Mouse (Mus musculus) cerebellum, adult 11 months (tissue): ENCODE measurements around the gene Cdk17.
A peak's percentile ranks its signal among the peaks of the same experiment; 100 is the strongest.

ENCODE experiments used
- DNase-seq: peaks from one replicate; pipeline ENCODE4 v3.0.0; 2022

Gene Cdk17

DNA sequence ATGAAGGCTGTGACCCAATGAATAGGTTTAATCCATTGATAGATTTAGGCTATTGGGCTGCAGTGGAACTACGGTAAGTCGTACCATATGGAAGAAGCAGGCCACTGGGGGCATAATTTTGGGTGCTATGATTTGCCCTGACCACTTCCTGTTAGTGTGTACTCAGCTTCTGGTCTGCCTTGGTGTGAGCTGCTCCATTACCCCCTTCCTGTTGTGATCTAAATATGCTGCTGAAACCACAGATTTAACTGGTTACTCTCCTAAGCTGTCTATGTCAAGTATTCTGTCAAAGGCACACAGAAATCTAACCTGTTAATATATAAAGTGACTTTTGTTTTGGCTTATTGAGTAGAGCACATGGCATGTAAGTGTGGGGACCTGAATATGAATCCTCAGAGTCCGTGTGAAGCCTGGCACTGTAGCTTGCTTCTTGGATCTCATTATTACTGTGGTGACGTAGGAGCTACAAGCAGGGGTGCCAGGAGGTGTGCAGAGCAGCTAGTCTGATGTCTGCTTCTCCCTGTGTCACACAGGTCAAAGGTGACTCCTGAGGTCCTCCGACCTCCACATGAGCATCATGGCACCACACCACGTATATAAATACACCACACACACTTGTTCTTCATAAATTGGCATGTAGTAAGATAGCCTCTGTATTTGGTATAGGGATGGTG lies 10.6 kb downstream of the Cdk17 start:
- no peak for DNase-seq

DNA sequence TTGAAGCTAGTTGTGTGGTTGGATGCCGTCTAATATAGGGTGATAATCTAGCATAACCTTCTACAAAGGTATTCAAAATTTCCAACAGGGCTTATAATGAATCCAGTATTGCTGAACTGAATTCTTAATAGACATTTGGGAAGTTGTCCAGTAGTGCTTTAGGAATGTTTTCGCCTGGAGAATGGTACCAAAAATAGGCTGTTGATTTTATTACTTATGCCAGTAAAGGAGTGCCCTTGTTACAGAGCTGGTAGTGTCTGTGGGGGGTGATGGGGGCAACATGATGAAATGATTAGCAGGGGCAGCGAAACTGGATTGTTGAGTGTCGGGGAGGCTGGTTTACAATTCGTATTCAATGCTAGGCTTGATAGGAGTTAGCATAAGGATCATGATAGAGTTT lies 16.8 kb downstream of the Cdk17 start:
- DNase-seq: no peak

DNA sequence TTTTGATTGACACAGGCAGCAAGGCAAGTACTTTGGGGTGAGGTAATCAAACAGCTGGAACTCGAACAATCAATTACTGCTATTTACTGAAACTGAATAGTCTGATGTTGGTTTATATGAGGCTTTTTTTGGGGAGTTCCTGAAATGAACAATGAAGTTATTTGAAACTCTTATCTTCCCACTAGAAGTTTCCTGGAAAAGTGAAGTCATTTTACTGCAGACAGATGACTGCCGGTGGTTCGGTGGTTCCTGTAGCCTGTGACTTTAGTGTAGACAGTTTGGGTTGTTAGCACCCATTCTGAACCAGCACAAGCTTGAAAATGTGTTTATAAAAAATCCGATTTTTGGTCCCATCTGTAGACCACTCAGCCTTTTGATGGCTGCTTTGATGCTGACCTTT lies 17.2 kb downstream of the Cdk17 start:
- no peak for DNase-seq

DNA sequence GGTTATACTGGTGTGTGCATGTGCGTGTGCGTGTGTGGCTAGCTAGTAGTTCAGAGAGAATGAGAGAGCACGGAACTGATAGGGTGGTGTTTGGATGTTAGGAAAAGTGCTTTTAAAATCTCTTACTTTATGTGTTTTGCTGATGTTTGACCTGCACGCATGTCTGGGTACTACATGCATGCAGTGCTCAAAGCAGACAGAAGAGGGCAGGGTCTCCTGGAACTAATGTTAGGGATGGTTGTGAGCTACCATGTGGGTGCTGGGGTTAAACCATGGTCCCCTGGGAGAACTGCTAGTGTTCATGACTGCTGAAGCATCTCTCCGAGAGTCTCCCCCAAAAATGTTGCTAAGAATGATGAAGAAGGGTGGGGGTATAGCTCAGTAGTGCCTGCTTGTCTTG lies 18.0 kb downstream of the Cdk17 start:
- no peak for DNase-seq

DNA sequence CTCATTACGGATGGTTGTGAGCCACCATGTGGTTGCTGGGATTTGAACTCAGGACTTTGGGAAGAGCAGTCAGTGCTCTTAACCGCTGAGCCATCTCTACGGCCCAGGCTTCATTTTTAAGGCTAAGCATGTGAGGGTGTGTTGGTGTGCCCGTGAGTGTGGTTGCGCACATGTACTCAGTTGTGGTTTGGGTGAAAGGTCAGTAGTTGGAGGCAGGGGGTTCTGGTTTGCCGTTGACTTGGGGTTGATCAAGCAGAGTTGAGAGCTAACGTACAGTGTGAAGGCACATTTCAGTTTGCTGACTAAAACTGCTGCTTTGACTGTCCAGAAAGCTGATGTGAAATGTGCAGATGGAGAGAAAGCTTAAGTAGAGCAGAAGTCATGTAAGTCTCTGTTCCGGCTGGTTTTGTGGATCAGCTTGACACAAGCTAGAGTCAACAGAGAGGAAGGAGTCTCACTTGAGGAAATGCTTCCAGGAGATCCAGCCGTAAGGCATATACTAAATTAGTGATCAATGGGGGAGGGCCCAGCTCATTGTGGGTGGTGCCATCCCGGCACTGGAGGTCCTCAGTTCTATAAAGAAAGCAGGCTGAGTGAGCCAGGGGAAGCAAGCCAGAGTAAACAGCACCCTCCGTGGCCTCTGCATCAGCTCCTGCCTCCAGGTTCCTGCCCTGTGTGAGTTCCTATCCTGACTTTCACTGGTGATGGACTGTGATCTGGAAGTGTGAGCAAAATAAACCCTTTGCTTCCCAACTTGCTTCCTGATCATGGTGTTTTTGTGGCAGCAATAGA lies 19.2 kb downstream of the Cdk17 start:
- DNase-seq: no peak

DNA sequence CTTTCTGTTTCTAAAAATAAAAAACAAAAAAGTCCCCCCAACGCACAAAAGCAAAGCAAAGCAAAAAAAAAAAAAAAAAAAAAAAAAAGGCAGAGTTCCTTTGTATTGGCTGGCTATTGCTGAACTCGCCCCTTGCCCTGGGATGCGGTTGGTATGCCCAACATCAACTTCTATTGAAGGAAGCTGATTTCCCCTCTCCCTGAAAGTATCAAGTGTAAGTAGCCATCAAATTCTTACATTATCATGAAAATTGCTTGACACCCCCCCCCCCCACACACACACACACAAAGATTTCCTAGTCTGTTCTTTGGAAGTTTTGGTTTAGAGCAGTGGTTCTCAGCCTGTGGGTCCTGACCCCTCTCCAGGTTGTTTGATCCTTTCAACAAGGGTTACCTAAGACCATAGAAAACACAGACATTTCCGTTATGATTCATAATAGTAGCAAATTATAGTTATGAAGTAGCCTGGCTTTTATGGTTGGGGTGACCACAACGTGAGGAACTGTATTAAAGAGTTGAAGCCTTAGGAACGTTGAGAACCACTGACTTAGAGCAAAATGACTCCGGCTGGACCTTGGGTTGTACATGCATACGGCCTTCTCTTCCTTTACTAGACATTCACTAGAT lies 23.8 kb downstream of the Cdk17 start:
- no peak for DNase-seq

DNA sequence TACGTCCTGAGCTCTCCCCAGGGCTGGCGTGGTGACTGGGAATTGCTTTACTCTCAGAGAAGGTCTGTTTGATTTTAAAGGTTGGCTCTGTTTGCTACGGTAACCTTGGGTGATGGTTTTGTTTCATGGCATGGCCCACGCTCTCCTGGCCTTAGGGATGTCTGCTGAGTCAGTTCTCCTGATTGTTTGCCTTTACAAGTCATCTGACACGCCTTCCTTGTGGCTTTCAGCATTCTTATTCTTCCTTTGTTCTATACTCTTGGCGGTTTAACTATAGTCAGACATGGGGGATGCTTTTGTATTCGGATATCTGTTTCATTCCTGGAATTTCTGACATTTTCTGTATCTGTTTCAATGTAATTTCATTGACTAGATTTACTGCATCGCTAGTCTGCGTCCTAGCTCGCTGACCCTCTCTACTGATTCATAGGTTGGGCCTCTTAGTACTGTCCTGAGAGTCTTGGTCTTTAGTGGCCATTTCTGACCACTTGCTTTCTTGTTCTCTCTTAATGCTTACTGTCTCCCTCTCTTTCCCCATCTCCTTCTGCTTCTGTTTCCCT lies 27.8 kb downstream of the Cdk17 start:
- DNase-seq: no peak

DNA sequence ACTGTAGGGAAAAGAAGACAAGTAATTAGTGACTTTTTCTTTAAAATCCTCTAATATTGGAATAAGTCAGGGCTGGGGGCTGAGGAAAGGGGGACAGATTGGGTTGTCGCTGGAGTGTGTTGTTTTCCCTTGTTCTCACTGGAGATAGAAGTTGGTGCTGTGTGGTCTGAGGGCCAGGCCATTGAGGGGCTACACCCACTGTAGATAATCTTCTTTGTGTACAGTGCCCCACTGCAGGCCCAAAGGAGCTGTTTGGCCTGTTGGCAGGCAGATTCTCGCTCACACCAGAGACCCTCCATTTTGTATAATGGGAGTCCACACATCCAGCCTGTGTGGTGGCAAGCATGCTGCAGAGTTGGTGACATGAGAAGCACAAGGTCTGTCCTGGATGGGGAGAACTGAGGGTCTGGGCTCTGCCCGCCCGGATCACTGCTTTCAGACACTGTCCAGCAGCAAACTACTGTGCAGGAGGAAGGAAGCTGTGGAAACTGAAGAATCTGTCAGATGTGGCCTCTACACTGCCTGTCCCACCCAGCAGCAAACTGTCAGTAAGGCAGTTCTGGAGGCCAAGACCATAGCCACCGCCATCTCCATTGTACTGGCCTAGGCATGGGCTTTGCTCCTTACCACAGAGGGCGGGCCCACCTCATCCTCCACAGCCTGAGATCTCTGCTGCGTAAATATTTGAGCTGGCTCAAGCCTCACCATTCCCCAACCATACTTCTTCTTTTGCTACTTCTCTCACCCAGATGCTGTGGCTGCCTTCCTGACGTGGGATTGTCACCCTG lies 30.0 kb downstream of the Cdk17 start:
- no peak for DNase-seq

DNA sequence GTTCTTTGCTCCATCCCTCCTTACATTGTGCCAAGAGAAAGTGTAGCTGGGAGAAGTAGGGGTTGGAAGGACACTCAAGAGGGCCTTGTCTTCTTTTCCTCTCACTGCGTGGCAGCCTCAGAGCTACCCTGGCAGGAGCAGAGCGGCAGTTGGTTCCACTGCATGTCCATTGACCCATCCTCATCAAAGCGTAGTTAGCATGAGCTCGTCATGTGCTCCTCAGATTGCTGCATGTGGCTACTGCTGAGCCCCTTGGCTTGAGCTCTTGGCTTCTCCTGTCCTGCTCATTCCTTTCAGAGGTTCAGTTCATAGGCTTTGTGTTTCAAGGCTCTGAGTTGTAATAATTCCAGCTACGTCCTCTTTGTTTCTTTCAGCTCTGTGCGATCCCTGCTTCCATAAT lies 36.4 kb downstream of the Cdk17 start:
- DNase-seq: no peak

DNA sequence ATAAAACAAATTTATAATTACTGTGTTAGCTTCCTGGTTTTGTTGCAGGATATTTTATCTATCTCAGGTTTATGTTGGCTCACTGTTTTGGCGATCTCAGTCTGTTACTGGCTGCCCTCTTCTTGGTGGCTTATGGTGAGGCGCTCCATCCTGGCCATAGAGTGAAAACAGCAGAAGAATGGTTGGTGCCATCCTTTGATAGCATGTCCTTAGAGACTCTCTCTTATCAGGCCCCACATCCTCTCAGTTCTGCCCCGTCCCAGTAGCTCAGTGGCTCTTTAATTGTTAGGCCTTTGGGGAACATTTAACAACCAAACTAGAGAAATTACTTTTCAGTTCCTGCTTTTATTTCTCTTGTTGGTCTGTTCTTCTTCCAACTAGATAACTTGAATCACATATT lies 38.3 kb downstream of the Cdk17 start:
- DNase-seq: no peak

DNA sequence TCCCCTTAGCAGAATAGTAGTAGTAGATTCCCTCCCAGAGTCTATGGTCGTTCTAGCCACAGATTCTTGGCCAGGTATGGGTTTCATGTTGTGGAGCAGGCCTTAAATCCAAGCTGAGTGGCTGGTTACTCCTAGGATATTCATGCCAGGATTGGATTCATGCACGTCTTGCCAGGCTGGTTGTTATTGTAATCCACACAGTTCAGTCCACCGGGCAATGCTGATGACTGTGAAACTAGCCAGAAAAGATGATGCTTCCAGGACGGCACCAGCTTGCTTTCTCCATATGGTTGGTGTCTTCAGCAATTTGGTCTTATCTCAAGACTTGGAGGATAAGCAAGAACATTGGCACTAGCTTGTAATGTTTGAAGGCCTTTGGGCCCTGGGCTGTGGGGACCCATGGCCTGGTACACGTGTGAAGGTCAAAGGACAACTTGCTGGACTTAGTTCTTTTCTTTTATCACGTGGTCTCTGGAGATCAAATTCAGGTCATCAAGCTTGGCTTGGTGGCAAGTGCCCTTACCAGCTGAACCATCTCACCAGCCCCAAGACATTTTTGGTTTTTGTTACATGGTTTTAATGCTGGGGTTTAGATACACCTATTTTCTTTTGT lies 41.3 kb downstream of the Cdk17 start:
- DNase-seq: no peak

DNA sequence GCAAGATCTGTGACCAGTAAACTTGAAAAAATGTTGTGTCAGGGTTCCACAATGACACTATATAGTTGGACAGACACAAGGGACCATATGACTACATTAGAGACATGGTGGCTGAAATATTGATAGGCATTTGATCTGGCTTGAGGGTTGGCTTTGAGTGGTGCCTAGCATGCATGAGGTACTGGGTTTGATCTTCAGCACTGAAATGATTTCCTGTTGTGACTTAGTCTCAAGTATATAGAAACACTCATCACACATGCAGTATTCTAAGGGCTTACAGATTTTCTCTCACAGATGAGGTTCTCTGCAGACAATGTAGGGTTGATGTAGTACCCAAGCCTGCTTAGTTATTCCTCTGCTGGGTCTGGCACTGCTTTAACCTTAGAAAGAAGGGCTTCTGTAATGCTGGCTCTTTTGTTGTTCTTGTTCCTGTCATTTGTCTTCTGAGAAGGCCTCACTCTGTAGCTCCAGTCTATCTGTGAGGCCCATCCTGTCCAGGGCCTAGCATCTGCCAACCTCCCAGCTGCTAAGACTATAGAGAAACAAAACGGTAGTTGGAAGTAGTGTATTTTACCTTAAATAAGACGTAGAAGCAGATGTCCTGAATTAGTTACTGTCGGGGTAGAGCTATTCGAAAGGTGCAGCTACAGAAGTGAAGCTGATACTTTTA lies 44.7 kb downstream of the Cdk17 start:
- DNase-seq: no peak

DNA sequence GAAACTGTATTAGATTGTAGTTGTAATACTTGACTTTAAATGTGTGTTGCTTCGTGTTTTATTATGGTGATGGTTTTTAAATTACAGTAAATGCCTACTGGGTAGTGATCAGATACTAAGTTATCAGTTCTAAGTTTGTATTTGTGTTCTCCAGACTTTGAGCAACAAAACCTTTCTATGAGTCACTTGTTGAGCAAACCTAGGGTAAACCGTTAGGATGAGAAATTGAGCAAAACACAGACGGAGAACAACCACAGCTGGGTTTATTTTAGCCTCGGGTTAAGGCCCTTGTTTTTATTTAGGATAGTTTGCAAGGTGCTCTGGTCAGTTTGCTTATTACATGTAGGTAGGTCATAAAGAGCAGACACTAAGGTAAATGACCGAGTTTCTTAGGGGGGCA lies 46.5 kb downstream of the Cdk17 start:
- no peak for DNase-seq

DNA sequence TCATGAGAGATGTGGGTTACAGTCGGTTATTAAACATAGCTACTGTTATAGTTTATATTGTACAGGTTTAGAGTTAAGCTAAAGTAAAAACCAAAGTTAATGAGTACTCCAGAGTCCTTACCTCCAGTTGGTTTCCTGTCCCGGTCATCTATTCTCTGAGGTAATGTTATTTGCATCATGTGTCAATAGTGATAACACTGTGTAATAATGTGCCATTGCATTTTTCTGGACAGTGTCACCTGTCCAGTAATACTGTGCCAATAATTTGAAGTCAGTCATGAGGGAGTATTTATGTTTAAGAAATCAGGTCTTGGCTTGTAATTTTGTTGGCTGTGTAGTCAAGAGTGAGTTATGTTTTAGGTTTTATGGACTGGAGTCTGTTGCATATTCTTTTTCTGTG lies 52.0 kb downstream of the Cdk17 start:
- DNase-seq: no peak

DNA sequence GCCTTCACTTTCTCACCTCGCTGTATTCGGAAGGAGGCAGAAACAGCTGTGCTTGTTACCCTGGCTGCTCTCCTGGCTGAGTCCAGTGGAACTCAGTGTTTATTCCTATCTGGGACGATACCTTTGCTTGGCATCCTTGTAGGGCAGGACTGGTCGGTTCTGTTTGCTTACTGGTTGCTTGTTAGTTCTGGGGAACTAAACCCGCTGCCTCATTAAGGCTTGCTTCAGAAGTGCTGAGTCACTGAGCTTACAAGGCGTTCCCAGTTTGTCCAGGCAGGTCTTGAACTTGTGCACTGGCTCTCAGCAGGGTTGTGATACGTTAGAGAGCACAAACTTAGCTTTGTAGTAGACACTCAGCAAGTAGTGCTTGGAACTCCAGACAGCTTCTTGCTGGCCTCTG lies 52.7 kb downstream of the Cdk17 start:
- no peak for DNase-seq

DNA sequence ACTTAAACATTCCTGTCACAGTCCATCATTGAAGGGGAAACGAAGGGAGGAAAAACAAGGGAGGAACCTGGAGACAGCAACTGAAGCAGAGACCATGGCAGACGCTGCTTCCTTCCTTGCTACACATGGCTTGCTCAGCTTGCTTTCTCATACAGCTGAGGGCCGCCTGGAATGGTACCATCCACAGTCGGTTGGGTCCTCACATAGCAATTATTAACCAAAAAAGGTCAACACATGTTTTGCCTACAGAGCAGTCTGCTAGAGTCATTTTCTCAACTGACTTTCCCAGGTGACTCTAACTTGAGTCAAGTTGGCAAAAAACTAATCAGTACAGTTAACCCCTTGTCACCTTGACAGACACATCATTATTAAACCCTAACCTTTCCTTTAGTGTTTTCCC lies 53.6 kb downstream of the Cdk17 start:
- DNase-seq: no peak

DNA sequence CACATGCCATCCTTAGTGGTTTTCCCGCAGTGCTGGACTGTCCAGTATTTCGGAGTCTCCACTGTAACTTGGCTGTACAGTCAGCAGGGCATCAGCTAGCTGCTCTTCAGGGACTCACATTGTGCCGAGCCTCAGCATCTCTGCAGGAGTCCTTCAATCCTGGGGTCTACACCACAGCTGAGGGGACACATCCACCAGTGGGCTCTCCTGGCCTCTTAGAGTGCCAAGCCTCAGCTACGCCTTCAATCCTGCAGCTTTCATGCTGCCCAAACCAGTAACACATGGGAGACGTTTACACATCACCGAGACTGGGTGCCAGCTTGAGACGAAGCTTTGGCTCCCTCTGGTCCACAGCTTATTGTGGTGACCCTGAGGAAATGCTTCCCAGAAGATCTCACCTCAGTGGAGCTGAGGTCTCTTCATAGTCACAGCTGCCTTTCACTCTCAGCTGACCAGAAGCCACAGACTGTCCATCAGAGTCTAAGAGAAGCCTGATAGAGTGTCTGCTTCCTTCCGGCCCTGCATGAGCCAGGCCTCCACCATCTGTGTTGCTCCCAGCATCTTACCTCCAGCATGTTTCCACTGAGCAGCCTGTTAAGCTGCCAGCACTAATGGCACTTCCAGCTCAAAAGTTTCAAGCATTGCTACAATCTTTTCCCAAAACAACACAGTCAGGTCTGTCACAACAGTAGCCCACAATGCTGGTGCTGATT lies 54.5 kb downstream of the Cdk17 start:
- DNase-seq: peak; percentile 34

DNA sequence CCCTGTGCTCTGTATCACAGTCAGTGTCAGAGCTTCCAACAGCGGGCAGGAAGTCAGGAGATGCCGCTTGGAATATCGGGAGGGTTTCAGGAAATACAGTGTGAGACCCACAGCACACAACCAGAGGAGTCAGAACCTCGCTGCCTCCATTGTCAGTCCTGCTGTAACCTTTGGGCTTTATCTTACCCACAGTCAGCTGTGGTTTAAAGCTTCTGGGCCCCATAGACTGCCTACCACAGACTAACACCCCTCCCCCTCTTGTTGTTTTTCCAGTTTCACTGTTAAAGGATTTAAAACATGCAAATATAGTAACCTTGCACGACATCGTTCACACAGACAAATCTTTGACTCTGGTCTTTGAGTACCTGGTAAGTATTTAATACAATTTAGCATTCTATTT lies 65.1 kb downstream of the Cdk17 start:
- DNase-seq: no peak

DNA sequence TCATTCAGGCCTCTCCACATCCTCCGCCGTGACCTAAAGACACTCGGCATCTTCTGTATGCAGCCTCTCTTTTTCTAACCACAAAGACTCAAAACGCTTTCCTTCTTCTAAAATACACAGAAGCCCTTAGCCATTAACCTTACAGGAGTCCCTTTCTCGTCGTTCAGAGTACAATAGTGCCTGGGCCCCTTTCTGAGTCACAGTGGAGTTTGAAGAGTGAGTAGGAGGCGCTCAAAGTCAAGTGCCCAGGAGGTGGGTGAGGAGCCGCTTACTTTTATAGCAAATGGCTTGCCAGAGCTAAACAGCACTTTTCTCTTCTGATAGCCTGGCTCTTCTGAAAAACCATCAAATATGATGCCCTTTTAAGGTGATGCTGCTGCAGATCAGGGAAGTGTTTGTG lies 67.2 kb downstream of the Cdk17 start:
- DNase-seq: no peak

DNA sequence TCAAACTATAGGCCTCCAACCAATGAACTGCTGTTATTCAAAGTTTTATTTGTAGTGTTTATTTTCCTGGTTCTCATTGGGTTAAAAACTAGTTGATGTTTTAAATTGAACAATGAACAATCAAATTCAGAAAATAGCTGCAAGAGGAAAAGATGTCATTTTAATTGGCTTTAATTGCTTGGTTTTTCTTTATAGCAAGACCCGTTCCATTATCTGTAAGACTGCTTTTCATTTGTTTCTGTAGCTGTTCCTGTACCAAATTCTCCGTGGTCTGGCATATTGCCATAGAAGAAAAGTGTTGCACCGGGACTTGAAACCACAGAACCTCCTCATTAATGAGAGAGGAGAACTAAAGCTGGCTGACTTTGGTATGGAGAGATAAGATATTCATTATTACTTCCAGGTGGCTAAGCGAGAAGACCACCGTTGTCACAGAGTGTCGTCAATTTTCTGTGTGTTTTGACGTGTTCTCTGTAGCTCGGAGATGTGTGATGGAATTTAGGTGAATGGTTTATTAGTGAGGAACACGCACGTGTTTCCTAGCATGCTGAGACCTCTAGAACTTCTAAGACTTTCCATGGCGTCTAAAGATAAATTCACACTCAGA lies 67.8 kb downstream of the Cdk17 start:
- no peak for DNase-seq

DNA sequence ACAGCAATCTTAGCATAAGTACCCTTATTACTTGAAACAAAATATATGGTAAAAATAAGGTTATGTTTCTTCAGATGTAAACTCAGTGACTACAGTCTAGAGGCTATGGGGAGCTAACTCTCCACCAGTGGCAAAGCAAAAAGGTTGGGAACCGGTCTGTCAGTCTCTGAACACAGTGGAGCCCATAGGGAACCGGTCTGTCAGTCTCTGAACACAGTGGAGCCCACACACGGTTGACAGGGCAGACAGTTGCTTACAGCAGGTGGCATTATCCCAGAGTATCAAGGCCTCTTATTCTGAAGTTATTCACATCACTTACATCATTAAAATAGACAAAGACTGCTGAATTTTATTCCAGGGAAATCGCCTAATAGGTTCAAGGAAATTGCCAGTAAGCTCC lies 70.8 kb downstream of the Cdk17 start:
- no peak for DNase-seq
